ENCODE assay signal across 14 mouse cellular contexts in genomic region chr15:100485576-100485975, GRCm38 (mm10). TPM values are rescaled to one million over a fixed set of nuclear protein-coding genes. Genes with fewer than 3 reads are reported as not detected.
DNase-seq lines count a peak whose midpoint lies in the region; ATAC-seq and TF ChIP-seq lines count a peak whose summit lies in the region.
"Had no signal": no experiment of that assay in that cellular context is flagged by ENCODE, and none has a peak within 500 bp of the region (broad histone marks: within the 10 kb centered on the region; RNA-seq: fewer than 3 reads in every experiment).

No protein-coding gene starts in this region.

- H3K9ac ChIP-seq in liver, embryonic 12.5 days = no peak overlapping the region
- no peak overlapping the region for H3K9ac ChIP-seq in liver, postnatal 0 days (replicated peaks)
- H3K9ac ChIP-seq: forebrain, embryonic 12.5 days; limb, embryonic 15.5 days; midbrain, embryonic 12.5 days had no signal

- DNase-seq in adrenal gland, adult 2 months = peak; percentile 72
- DNase-seq in adrenal gland, postnatal 25 days = no peak
- peak; percentile 24 for DNase-seq in liver
- DNase-seq in liver, postnatal 0 days = peak; percentile 48
- DNase-seq in skeletal muscle tissue, adult 2 months (ENCODE audit: low read depth, low spot score) = peak; percentile 40
- no peak for DNase-seq in spleen, postnatal 10 days (ENCODE audit: low spot score in 2 of 2)
- DNase-seq: cerebellum, adult 9-10 months; kidney, postnatal 4 days had no signal

- H3K27me3 ChIP-seq in liver, embryonic 12.5 days (replicated peaks) = no peaks in the 10 kb centered on the region
- no peaks in the 10 kb centered on the region for H3K27me3 ChIP-seq in liver, postnatal 0 days (ENCODE audit: insufficient read depth, low read length)
- H3K27me3 ChIP-seq: forebrain, embryonic 12.5 days; limb, embryonic 15.5 days; midbrain, embryonic 12.5 days had no signal

- H3K4me2 ChIP-seq in liver, embryonic 12.5 days = no peak overlapping the region
- H3K4me2 ChIP-seq in liver, postnatal 0 days (ENCODE audit: low read depth, low read length) = no peak overlapping the region
- H3K4me2 ChIP-seq: forebrain, embryonic 12.5 days; limb, embryonic 15.5 days; midbrain, embryonic 12.5 days had no signal

- no peak overlapping the region for H3K4me3 ChIP-seq in liver, embryonic 12.5 days
- H3K4me3 ChIP-seq in liver, postnatal 0 days (ENCODE audit: low read depth, low read length) = no peak overlapping the region
- H3K4me3 ChIP-seq: forebrain, embryonic 12.5 days; limb, embryonic 15.5 days; midbrain, embryonic 12.5 days had no signal

- WGBS in liver, embryonic 12.5 days (ENCODE audit: insufficient replicate concordance) = 70% methylated on average over 3 of the region's 3 CpGs
- WGBS in liver, postnatal 0 days (ENCODE audit: insufficient replicate concordance) = 58% methylated on average over 3 of the region's 3 CpGs

- no peak overlapping the region for H3K27ac ChIP-seq in liver, embryonic 12.5 days
- H3K27ac ChIP-seq in liver, postnatal 0 days (ENCODE audit: low read depth) = no peak overlapping the region
- H3K27ac ChIP-seq: forebrain, embryonic 12.5 days; midbrain, embryonic 12.5 days had no signal

- ATAC-seq in liver, embryonic 12.5 days = no peak
- peak; percentile 83 for ATAC-seq in liver, postnatal 0 days
- no peak for ATAC-seq in erythroid progenitor cell, adult 5-6 weeks (replicated peaks; ENCODE audit: low FRiP score, poor library complexity, severe bottlenecking)
- ATAC-seq: inflammation-experienced regulatory T-cells, adult 6 months had no signal

- H3K36me3 ChIP-seq in liver, embryonic 12.5 days = peaks cover 33% of the 10 kb centered on the region
- H3K36me3 ChIP-seq in liver, postnatal 0 days (replicated peaks; ENCODE audit: insufficient read depth, low read length) = peaks cover 16% of the 10 kb centered on the region

- no peaks in the 10 kb centered on the region for H3K9me3 ChIP-seq in liver, embryonic 12.5 days (replicated peaks)
- H3K9me3 ChIP-seq in liver, postnatal 0 days (ENCODE audit: low read length) = no peaks in the 10 kb centered on the region
- H3K9me3 ChIP-seq: forebrain, embryonic 12.5 days; limb, embryonic 15.5 days; midbrain, embryonic 12.5 days had no signal

- peaks cover 9% of the 10 kb centered on the region; the same call in 1 of the 2 replicates for H3K4me1 ChIP-seq in liver, embryonic 12.5 days
- peaks cover 5% of the 10 kb centered on the region for H3K4me1 ChIP-seq in liver, postnatal 0 days (ENCODE audit: insufficient read depth)

- TF ChIP-seq CTCF in liver, postnatal 0 days (IDR thresholded peaks at IDR 0.05; ENCODE audit: low read depth) = no peak

- no peak for TF ChIP-seq EP300 in liver, postnatal 0 days (IDR thresholded peaks at IDR 0.05; ENCODE audit: low read depth)

RNA-seq across cellular contexts. Expression of gene Csrnp2, which starts 9.7 kb away (rescaled TPM):
- 1 to 10 TPM; 5.6 to 5.8 TPM for total RNA-seq in adrenal gland, adult 2 months (2021)
- 4.2 and 4.3 TPM in 2 replicates for polyA plus RNA-seq in adrenal gland, adult 2 months (2012; rRNA removed)
- 6.8 and 8.2 TPM in 2 replicates for total RNA-seq in adrenal gland, postnatal 25 days (2021)
- 2.8 and 3.0 TPM in 2 replicates for polyA plus RNA-seq in liver, embryonic 12.5 days (2016; fragmentation: Nextera tagmentation; extraction: Ambion mirVana)
- polyA plus RNA-seq in liver, postnatal 0 days (2015; fragmentation: Nextera tagmentation; extraction: Ambion mirVana) = 0.89 and 1.1 TPM in 2 replicates
- not detected in 2 replicates for total RNA-seq in erythroid progenitor cell, adult 5-6 weeks (2015; ENCODE audit: low replicate concordance)
- total RNA-seq in erythroid progenitor cell, adult 5-6 weeks (2017; ENCODE audit: low replicate concordance) = 0.26 TPM in 1 of 2 replicates, not detected in the other

RNA-seq across cellular contexts. Expression of gene Letmd1, which starts 16.8 kb away (rescaled TPM):
- total RNA-seq in adrenal gland, adult 2 months (2021) = 100 to 1,000 TPM; 172 to 181 TPM
- 118 and 132 TPM in 2 replicates for polyA plus RNA-seq in adrenal gland, adult 2 months (2012; rRNA removed)
- 123 and 143 TPM in 2 replicates for total RNA-seq in adrenal gland, postnatal 25 days (2021)
- polyA plus RNA-seq in liver, embryonic 12.5 days (2016; fragmentation: Nextera tagmentation; extraction: Ambion mirVana) = 18.5 and 20.0 TPM in 2 replicates
- polyA plus RNA-seq in liver, postnatal 0 days (2015; fragmentation: Nextera tagmentation; extraction: Ambion mirVana) = 14.4 and 16.3 TPM in 2 replicates
- 4.3 and 8.8 TPM in 2 replicates for total RNA-seq in erythroid progenitor cell, adult 5-6 weeks (2015; ENCODE audit: low replicate concordance)
- total RNA-seq in erythroid progenitor cell, adult 5-6 weeks (2017; ENCODE audit: low replicate concordance) = 4.4 and 4.5 TPM in 2 replicates

Comparison
In these comparisons a context has a peak if more than half of its experiments do, and no peak if none do; other contexts are left out.
1. DNase-seq: peak in adrenal gland, adult 2 months (single experiment), liver (single experiment), liver, postnatal 0 days (single experiment) and skeletal muscle tissue, adult 2 months (single experiment); none in adrenal gland, postnatal 25 days (single experiment) and spleen, postnatal 10 days (0 of 2).
2. RNA of gene Letmd1, which starts 16.8 kb away (total RNA-seq): 172 to 181 TPM in adrenal gland, adult 2 months and 123 to 143 TPM in adrenal gland, postnatal 25 days; 4.3 to 8.8 TPM in erythroid progenitor cell, adult 5-6 weeks; every median in the first group is over 10 times any median in the second.